Mouse (Mus musculus) limb, embryonic 14.5 days (tissue): ENCODE data around the gene Eif5a. TPM values are rescaled to one million over a fixed set of nuclear protein-coding genes. Genes with fewer than 3 reads are reported as not detected.

Experiments
- ATAC-seq: fragments of 200-750 bp; cut with Nextera tagmentation; 2 replicates; pipeline ENCODE4 v1.8.0; 2017; ENCODE audit warnings: low read depth, moderate number of reproducible peaks, moderate TSS enrichment; ENCODE audit not compliant: low FRiP score
- DNase-seq: peaks from one replicate; pipeline ENCODE4 v3.0.0-alpha.2; 2015; ENCODE audit warnings: low spot score
- H3K27ac ChIP-seq: fragments of 300-500 bp; sonication (generic); replicated peaks from 2 replicates; pipeline ENCODE4 v1.5.1; 2014; ENCODE audit warnings: low read depth, mild to moderate bottlenecking, low read length, moderate library complexity, mixed read lengths
- H3K27me3 ChIP-seq: fragments of 300-500 bp; sonication (generic); 2 replicates; pipeline ENCODE4 v1.6.1; 2014; ENCODE audit warnings: low read length, mixed read lengths; ENCODE audit not compliant: control insufficient read depth, insufficient read depth
- H3K36me3 ChIP-seq: fragments of 300-500 bp; sonication (generic); 2 replicates; pipeline ENCODE4 v1.6.1; 2014; ENCODE audit warnings: mild to moderate bottlenecking, low read length, moderate library complexity, mixed read lengths; ENCODE audit not compliant: control insufficient read depth, insufficient read depth
- H3K4me1 ChIP-seq: fragments of 300-500 bp; sonication (generic); 2 replicates; pipeline ENCODE4 v1.6.1; 2014; ENCODE audit warnings: antibody characterized with exemption, low read length, mixed read lengths; ENCODE audit not compliant: control insufficient read depth, insufficient read depth
- H3K4me2 ChIP-seq: fragments of 300-500 bp; sonication (generic); replicated peaks from 2 replicates; pipeline ENCODE4 v1.6.1; 2014; ENCODE audit warnings: low read depth, mild to moderate bottlenecking, low read length, moderate library complexity; ENCODE audit not compliant: severe bottlenecking
- H3K4me3 ChIP-seq: fragments of 300-500 bp; sonication (generic); replicated peaks from 2 replicates; pipeline ENCODE4 v1.5.1; 2014; ENCODE audit warnings: low read length
- H3K9ac ChIP-seq: fragments of 300-500 bp; sonication (generic); 2 replicates; pipeline ENCODE4 v1.6.1; 2014; ENCODE audit warnings: mild to moderate bottlenecking, low read depth, low read length, moderate library complexity; ENCODE audit not compliant: severe bottlenecking
- H3K9me3 ChIP-seq: fragments of 300-500 bp; sonication (generic); 2 replicates; pipeline ENCODE4 v1.6.1; 2016; ENCODE audit warnings: low read length; ENCODE audit not compliant: control insufficient read depth
- POLR2A ChIP-seq: fragments of 200-500 bp; IDR thresholded peaks from 2 replicates; pipeline ENCODE4 v1.8.0; 2012; ENCODE audit warnings: inconsistent platforms, mild to moderate bottlenecking, moderate library complexity, borderline replicate concordance; ENCODE audit not compliant: insufficient read depth, insufficient read length; ENCODE audit errors: extremely low read depth
- WGBS: fragments of 180-500 bp; shearing (Covaris S2); extraction: QIAGEN DNeasy Blood & Tissue Kit; methylation state at CpG from one replicate; pipeline ENCODE4 v1.1.7; 2014; 5-methylcytosine and 5-hydroxymethylcytosine counted together
- polyA plus RNA-seq, 2 experiments: library from polyadenylated mRNA; depleted of rRNA in 1 of 2; stranded (reverse) in 1 of 2; unstranded in 1 of 2; fragments of >200 nt; fragmentation: Nextera tagmentation in 1 of 2; extraction: Ambion mirVana in 1 of 2; gene quantifications; 2 replicates each; pipeline versions ENCODE4 v1.2.1 to v1.2.3; 2012 to 2014

Gene Eif5a
- polyA plus RNA-seq (2012; rRNA removed) (1,009 and 1,079 TPM in 2 replicates), polyA plus RNA-seq (2014; fragmentation: Nextera tagmentation; extraction: Ambion mirVana) (1,556 and 1,603 TPM in 2 replicates)

DNA sequence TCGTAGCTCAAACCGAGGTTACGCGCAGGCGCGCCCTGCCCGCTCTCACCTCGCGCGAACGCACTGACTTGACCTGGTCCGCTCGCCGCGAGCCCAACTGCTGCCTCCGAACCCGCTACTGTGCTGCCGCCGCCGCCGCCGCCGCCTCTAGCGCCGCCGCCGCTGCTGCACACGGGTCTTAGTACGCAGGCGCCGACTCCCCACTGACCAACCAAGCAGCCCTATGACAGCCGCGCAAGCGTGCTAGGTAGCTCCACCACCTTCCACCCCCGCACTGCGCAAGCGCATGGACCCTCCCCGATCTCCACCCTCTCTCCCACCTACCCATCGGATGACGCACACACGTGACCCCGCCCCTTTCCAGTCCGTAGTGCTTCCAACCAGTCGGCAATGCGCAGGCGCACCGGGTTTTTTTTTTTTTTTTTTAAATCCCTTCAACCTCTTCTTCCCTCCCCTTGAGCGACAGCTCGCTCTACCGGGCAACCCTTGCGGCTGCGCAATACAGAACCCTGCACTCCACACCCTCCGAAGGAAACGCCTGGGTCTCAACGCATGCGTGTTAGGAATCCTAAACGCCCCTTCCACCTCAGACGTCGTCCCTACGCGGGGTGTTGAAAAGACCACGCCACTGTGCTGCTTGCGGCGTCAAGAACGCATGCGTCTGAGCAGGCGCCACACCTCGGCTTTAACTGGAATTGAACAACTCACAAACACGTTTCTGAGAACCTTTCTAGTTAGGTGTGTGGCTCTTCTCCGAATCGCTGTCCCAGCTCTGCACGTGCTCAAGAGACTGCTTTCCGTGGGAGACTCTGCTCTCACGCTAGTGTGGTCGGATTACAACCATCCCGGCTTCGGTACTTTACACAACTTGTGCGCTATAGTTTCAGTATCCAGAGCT, at the start of gene Eif5a:
Eif5a (minus strand) TSS at position 845 of the 898 bp plus-strand sequence.
- Histone ChIP-seq H3K27ac (peak within 1 kb of the TSS; percentile 97), H3K4me3 (peak within 1 kb of the TSS; percentile 97), H3K9ac (peak within 1 kb of the TSS; percentile 93), H3K9me3 (no peaks in the 10 kb centered on the region), H3K4me2 (peak within 1 kb of the TSS; percentile 88), H3K36me3 (peaks cover 27% of the 10 kb centered on the region), H3K4me1 (peaks cover 12% of the 10 kb centered on the region), H3K27me3 (no peaks in the 10 kb centered on the region)
- TF ChIP-seq POLR2A: peak; percentile 90; the same call in 1 of the 2 replicates
- DNase-seq: peak; percentile 100
- WGBS: under 1% methylated on average over 68 of the region's 78 CpGs
- peak; percentile 95 for ATAC-seq

DNA sequence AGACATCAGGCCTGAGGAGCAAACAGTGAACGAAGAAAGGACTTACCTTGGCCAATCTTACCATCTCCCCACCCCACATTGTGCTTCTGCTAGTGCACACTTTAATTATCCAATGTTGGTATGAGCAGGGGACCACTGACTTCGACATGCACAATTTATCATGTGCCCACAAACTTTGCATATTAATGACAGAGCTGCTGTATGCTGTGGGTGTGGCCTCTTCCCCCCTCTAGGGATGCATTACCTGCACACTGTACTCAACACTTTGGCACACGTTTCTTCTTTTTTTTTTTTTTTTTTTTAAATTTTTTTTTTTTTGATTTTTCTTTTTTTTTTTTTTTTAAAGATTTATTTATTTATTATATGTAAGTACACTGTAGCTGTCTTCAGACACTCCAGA, 49.0 kb upstream of the Eif5a start:
- Histone ChIP-seq H3K27ac (no peak overlapping the region), H3K9ac (no peak overlapping the region), H3K4me1 (0 out of 2 replicates have a peak, but pooled peaks cover 3% of the 10 kb centered on the region), H3K4me2 (no peak overlapping the region), H3K9me3 (no peaks in the 10 kb centered on the region), H3K36me3 (peaks cover 77% of the 10 kb centered on the region), H3K4me3 (no peak overlapping the region), H3K27me3 (peaks cover 26% of the 10 kb centered on the region)
- DNase-seq (no peak), ATAC-seq (no peak)
- 86% methylated on average over 3 of the region's 3 CpGs for WGBS
- TF ChIP-seq POLR2A: no peak

DNA sequence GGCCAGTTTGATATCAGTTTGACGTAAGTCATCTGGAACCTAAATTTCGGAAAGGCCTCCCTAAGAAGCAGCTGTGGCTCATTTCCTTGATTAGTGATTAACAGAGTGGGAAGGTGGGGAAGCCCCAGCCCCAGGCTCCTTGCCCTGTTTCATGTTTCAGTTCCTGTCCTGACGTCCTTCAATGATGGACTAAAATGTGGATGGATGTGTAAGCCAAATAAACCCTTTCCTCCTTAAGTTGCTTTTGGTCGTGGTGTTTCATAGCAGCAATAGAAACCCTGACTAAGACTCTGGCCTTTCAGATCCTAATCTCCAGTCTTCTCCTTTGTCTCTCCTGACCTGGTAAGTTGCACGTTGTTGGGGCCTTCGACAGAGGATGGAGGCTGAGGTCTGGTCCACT, 48.5 kb upstream of the Eif5a start:
- TF ChIP-seq POLR2A: no peak
- no peak overlapping the region for H3K4me2 ChIP-seq
- H3K4me3 ChIP-seq: no peak overlapping the region
- 0 out of 2 replicates have a peak, but pooled peaks cover 3% of the 10 kb centered on the region for H3K4me1 ChIP-seq
- H3K27ac ChIP-seq: no peak overlapping the region
- peaks cover 31% of the 10 kb centered on the region for H3K27me3 ChIP-seq
- no peak overlapping the region for H3K9ac ChIP-seq
- H3K36me3 ChIP-seq: peaks cover 71% of the 10 kb centered on the region
- DNase-seq (no peak), ATAC-seq (no peak)
- H3K9me3 ChIP-seq: no peaks in the 10 kb centered on the region
- 83% methylated on average over 6 of the region's 6 CpGs for WGBS

DNA sequence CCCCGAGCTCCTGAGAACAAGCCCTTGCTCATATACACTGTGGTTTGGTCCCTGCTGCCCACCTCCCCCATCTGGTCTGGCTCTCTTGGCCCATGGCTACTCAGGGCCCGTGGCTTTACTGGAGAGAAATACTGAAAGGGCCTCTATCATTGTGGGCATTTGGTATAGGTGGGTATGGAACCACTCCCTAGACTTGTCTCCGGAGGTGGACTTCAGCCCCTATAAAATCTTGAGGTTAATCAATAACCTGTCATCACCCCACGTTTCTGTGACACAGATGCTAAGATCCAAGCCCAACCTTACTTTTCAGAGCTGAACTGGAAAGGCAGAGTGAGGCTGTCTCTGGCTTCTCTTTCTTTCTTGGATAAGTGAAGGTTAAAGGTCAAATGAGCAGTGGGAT, 47.0 kb upstream of the Eif5a start:
- 85% methylated on average over 4 of the region's 4 CpGs for WGBS
- Histone ChIP-seq H3K4me1 (0 out of 2 replicates have a peak, but pooled peaks cover 3% of the 10 kb centered on the region), H3K27me3 (peaks cover 43% of the 10 kb centered on the region), H3K4me3 (no peak overlapping the region), H3K9ac (no peak overlapping the region), H3K9me3 (no peaks in the 10 kb centered on the region), H3K36me3 (peaks cover 58% of the 10 kb centered on the region), H3K27ac (no peak overlapping the region), H3K4me2 (no peak overlapping the region)
- ATAC-seq (no peak), DNase-seq (no peak)
- no peak for TF ChIP-seq POLR2A

DNA sequence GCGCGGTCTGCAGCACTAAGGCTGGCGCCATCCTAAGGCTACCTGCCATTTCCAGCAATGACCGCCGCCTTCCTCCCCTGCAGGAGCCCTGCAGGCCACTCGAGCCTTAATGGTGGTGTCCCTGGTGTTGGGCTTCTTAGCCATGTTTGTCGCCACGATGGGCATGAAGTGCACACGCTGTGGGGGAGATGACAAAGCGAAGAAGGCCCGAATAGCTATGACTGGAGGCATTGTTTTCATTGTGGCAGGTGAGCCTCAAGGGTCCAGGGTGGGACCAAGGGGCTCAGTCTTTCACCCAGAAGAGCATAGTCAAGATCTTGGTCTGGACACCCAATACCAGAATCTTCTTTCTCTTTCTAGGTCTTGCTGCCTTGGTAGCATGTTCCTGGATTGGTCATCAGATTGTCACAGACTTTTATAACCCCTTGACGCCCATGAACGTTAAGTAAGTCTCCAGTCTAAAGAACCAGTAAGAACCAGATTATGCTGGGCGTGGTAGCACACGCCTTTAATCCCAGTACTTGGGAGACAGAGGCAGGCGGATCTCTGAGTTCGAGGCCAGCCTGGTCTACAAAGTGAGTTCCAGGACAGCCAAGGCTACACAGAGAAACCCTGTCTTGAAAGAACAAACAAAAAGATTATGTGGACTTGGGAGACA, 45.2 kb upstream of the Eif5a start:
- TF ChIP-seq POLR2A: no peak
- Histone ChIP-seq H3K9me3 (no peaks in the 10 kb centered on the region), H3K36me3 (peaks cover 41% of the 10 kb centered on the region), H3K4me2 (peak overlapping the region; percentile 68), H3K27ac (no peak overlapping the region), H3K4me3 (peak overlapping the region; percentile 37), H3K27me3 (peaks cover 58% of the 10 kb centered on the region), H3K4me1 (0 out of 2 replicates have a peak, but pooled peaks cover 3% of the 10 kb centered on the region), H3K9ac (peak overlapping the region; percentile 50)
- ATAC-seq (no peak), DNase-seq (no peak)
- WGBS: 42% methylated on average over 17 of the region's 17 CpGs
